Mouse (Mus musculus) CH12.LX (cell line): Measurements from ENCODE around the gene Zfp617. TPM values are rescaled to one million over a fixed set of nuclear protein-coding genes. Genes with fewer than 3 reads are reported as not detected.
A peak's percentile ranks its signal among the peaks of the same experiment; 100 is the strongest.
"Not testable (repeated sequence)": the region's sequence is repeated elsewhere in the genome, so short reads cannot be mapped to it uniquely, and the experiment has no call there.

Experiments used
- DNase-seq: peaks from one replicate; pipeline ENCODE4 v3.0.0-alpha.2; 2013; ENCODE audit errors: extremely low read depth
- H3K27ac ChIP-seq: 2 replicates; pipeline ENCODE4 v1.5.1; 2012; ENCODE audit warnings: low read depth, mild to moderate bottlenecking, control low read depth, moderate library complexity; ENCODE audit not compliant: insufficient read depth
- H3K27me3 ChIP-seq: replicated peaks from 2 replicates; pipeline ENCODE3; 2012; ENCODE audit warnings: inconsistent platforms
- H3K36me3 ChIP-seq, 2 experiments: replicated peaks in 1 of 2; 2 replicates each; pipeline versions ENCODE3 to v1.6.1; 2012; ENCODE audit warnings: inconsistent platforms in 1 of 2, low read length in 1 of 2, mild to moderate bottlenecking in 1 of 2, mixed read lengths in 1 of 2, moderate library complexity in 1 of 2; ENCODE audit not compliant: control insufficient read depth in 1 of 2, insufficient read depth in 1 of 2
- H3K4me1 ChIP-seq, 2 experiments: 2 replicates each; pipeline ENCODE4 v1.6.1; 2012; ENCODE audit warnings: inconsistent platforms in 1 of 2, moderate library complexity in 1 of 2; ENCODE audit not compliant: insufficient read depth in 2 of 2, control insufficient read depth in 1 of 2
- H3K4me2 ChIP-seq: 2 replicates; pipeline ENCODE4 v1.6.1; 2012; ENCODE audit warnings: low read depth, mild to moderate bottlenecking, control low read depth; ENCODE audit not compliant: poor library complexity, insufficient read depth, severe bottlenecking
- H3K4me3 ChIP-seq, 3 experiments: fragments of 150-350 bp in 1 of 3; sonication (generic) in 1 of 3; replicated peaks in 1 of 3; 2 replicates each; pipeline versions ENCODE3 to v1.5.1; 2011 to 2012; ENCODE audit warnings: low read depth in 2 of 3, low read length in 2 of 3, mild to moderate bottlenecking in 2 of 3, moderate library complexity in 2 of 3, control low read depth in 1 of 3, improper control_type of control experiment in 1 of 3, inconsistent platforms in 1 of 3, mixed read lengths in 1 of 3; ENCODE audit not compliant: poor library complexity in 1 of 3
- H3K79me2 ChIP-seq: replicated peaks from 2 replicates; pipeline ENCODE4 v1.6.1; 2012; ENCODE audit warnings: mild to moderate bottlenecking, moderate library complexity; ENCODE audit not compliant: control insufficient read depth, poor library complexity, insufficient read depth, severe bottlenecking; ENCODE audit errors: extremely low read depth
- H3K9ac ChIP-seq: 2 replicates; pipeline ENCODE4 v1.6.1; 2012; ENCODE audit warnings: low read depth, mild to moderate bottlenecking, control low read depth, moderate library complexity; ENCODE audit not compliant: insufficient read depth
- H3K9me3 ChIP-seq: replicated peaks from 2 replicates; pipeline ENCODE3; 2012; ENCODE audit warnings: low read length, inconsistent platforms, mixed read lengths
- BHLHE40 ChIP-seq: IDR thresholded peaks from 2 replicates; pipeline ENCODE4 v1.6.1; 2011; ENCODE audit warnings: mild to moderate bottlenecking, low read depth, low read length, improper control_type of control experiment
- CHD1 ChIP-seq: IDR thresholded peaks from 2 replicates; pipeline ENCODE4 v1.6.1; 2012; ENCODE audit warnings: low read depth, low read length, improper control_type of control experiment, inconsistent platforms
- CTCF ChIP-seq, 2 experiments: IDR thresholded peaks in 1 of 2; conservative IDR thresholded peaks in 1 of 2; 2 replicates each; pipeline ENCODE4 v1.5.1; 2011 to 2012; ENCODE audit warnings: low read depth in 2 of 2, low read length in 2 of 2, improper control_type of control experiment in 1 of 2, inconsistent platforms in 1 of 2, mild to moderate bottlenecking in 1 of 2, moderate library complexity in 1 of 2
- E2F4 ChIP-seq: IDR thresholded peaks from 2 replicates; pipeline ENCODE4 v1.6.1; 2011; ENCODE audit warnings: low read depth, low read length, improper control_type of control experiment; ENCODE audit not compliant: insufficient replicate concordance
- ELF1 ChIP-seq: IDR thresholded peaks from 2 replicates; pipeline ENCODE4 v1.6.1; 2014; ENCODE audit warnings: low read depth, mild to moderate bottlenecking, inconsistent platforms, low read length, improper control_type of control experiment
- ETS1 ChIP-seq: conservative IDR thresholded peaks from 2 replicates; pipeline ENCODE4 v1.6.1; 2012; ENCODE audit warnings: low read depth, mild to moderate bottlenecking, inconsistent platforms, low read length, improper control_type of control experiment, moderate library complexity
- GABPA ChIP-seq: IDR thresholded peaks from 2 replicates; pipeline ENCODE4 v1.6.1; 2012; ENCODE audit warnings: low read depth, low read length, improper control_type of control experiment, inconsistent platforms; ENCODE audit not compliant: insufficient replicate concordance
- HCFC1 ChIP-seq: IDR thresholded peaks from 2 replicates; pipeline ENCODE4 v1.6.1; 2012; ENCODE audit warnings: low read depth, mild to moderate bottlenecking, inconsistent platforms, low read length, improper control_type of control experiment
- MAX ChIP-seq: IDR thresholded peaks from 2 replicates; pipeline ENCODE4 v1.6.1; 2011; ENCODE audit warnings: low read length, improper control_type of control experiment
- MEF2A ChIP-seq: IDR thresholded peaks from 2 replicates; pipeline ENCODE4 v1.6.1; 2014; ENCODE audit warnings: low read depth, mild to moderate bottlenecking, inconsistent platforms, low read length, improper control_type of control experiment, borderline replicate concordance
- MXI1 ChIP-seq: IDR thresholded peaks from 2 replicates; pipeline ENCODE4 v1.6.1; 2011; ENCODE audit warnings: mild to moderate bottlenecking, low read depth, low read length, improper control_type of control experiment
- MYC ChIP-seq: IDR thresholded peaks from 2 replicates; pipeline ENCODE4 v1.6.1; 2011; ENCODE audit warnings: low read depth, mild to moderate bottlenecking, improper control_type of control experiment, low read length
- NELFE ChIP-seq: IDR thresholded peaks from 2 replicates; pipeline ENCODE4 v1.6.1; 2011; ENCODE audit warnings: low read depth, low read length, improper control_type of control experiment
- POLR2A ChIP-seq: IDR thresholded peaks from 2 replicates; pipeline ENCODE4 v1.6.1; 2011; ENCODE audit warnings: low read depth, mild to moderate bottlenecking, improper control_type of control experiment, low read length
- POLR2AphosphoS2 ChIP-seq: IDR thresholded peaks from 2 replicates; pipeline ENCODE4 v1.6.1; 2011; ENCODE audit warnings: low read depth, low read length, improper control_type of control experiment
- RAD21 ChIP-seq: IDR thresholded peaks from 2 replicates; pipeline ENCODE4 v1.6.1; 2011; ENCODE audit warnings: low read depth, mild to moderate bottlenecking, low read length, improper control_type of control experiment, moderate library complexity
- RCOR1 ChIP-seq: conservative IDR thresholded peaks from 2 replicates; pipeline ENCODE4 v1.6.1; 2012; ENCODE audit warnings: low read depth, mild to moderate bottlenecking, inconsistent platforms, low read length, improper control_type of control experiment
- SMC3 ChIP-seq: IDR thresholded peaks from 2 replicates; pipeline ENCODE4 v1.6.1; 2011; ENCODE audit warnings: low read depth, low read length, improper control_type of control experiment
- TBP ChIP-seq: conservative IDR thresholded peaks from 2 replicates; pipeline ENCODE4 v1.6.1; 2011; ENCODE audit warnings: low read depth, low read length, improper control_type of control experiment
- USF1 ChIP-seq: IDR thresholded peaks from 2 replicates; pipeline ENCODE4 v1.6.1; 2014; ENCODE audit warnings: low read depth, mild to moderate bottlenecking, inconsistent platforms, low read length, improper control_type of control experiment
- USF2 ChIP-seq: conservative IDR thresholded peaks from 2 replicates; pipeline ENCODE4 v1.6.1; 2011; ENCODE audit warnings: low read depth, low read length, improper control_type of control experiment
- ZKSCAN1 ChIP-seq: IDR thresholded peaks from 2 replicates; pipeline ENCODE4 v1.6.1; 2012; ENCODE audit warnings: low read depth, inconsistent platforms, low read length, improper control_type of control experiment, borderline replicate concordance
- ZNF384 ChIP-seq: IDR thresholded peaks from 2 replicates; pipeline ENCODE4 v1.6.1; 2012; ENCODE audit warnings: low read depth, low read length, improper control_type of control experiment, inconsistent platforms
- dilution Hi-C: fragments of 300-500 bp; cut with MboI; formaldehyde crosslinking; loops from 2 replicates; pipeline ENCODE4 v1.14.3; 2020; ENCODE audit warnings: low sequenced_read_pairs; ENCODE audit not compliant: extremely low pct_unique_long_range_greater_than_20kb, extremely low pct_ligation_motif_present
- in situ Hi-C: fragments of 300-500 bp; cut with MboI; formaldehyde crosslinking; loops from 3 replicates; pipeline ENCODE4 v1.14.3; 2019; ENCODE audit warnings: low sequenced_read_pairs, low pct_ligation_motif_present, low pct_unique_long_range_greater_than_20kb, mixed read lengths
- polyA plus RNA-seq: library from polyadenylated mRNA; unstranded; fragments of >175 nt; gene quantifications from 2 replicates; pipeline ENCODE4 v1.2.1, GENCODE M21; 2012; ENCODE audit warnings: low read depth; ENCODE audit not compliant: insufficient read length
- total RNA-seq, 2 experiments: library from RNA; depleted of rRNA; stranded (reverse); fragments of 300-350 nt in 1 of 2; fragments of >200 nt in 1 of 2; gene quantifications; 2 replicates each; pipeline ENCODE4 v1.2.3; 2012 to 2014

Zfp617 gene
- total and polyA plus RNA-seq, 3 experiments: 8.6 to 24.9 (median 9.5) TPM

GRCm38 (mm10) chr8:71927779-71928178, 19.3 kb downstream of the Zfp617 start:
- Histone ChIP-seq H3K27ac (no peak overlapping the region), H3K9ac (no peak overlapping the region), H3K36me3 (peaks cover 30 to 54% of the 10 kb centered on the region in 2 experiments), H3K4me1 (peaks cover 4 to 38% of the 10 kb centered on the region in 2 experiments; a peak in 3 of 4 replicates), H3K9me3 (no peaks in the 10 kb centered on the region), H3K4me2 (no peak overlapping the region), H3K79me2 (peaks cover 13% of the 10 kb centered on the region), H3K4me3 (no peak overlapping the region), H3K27me3 (no peaks in the 10 kb centered on the region)
- in situ Hi-C loops (no loop called here), dilution Hi-C loops (no loop called here)
- no peak for DNase-seq
- TF ChIP-seq MYC (no peak), TBP (no peak), MAX (no peak), POLR2A (no peak), MEF2A (no peak)

GRCm38 (mm10) chr8:71938037-71938436, 29.6 kb downstream of the Zfp617 start:
- H3K4me2 ChIP-seq, H3K27ac ChIP-seq, DNase-seq, H3K9me3 ChIP-seq, H3K4me3 ChIP-seq, H3K79me2 ChIP-seq, H3K36me3 ChIP-seq, dilution Hi-C loops, H3K27me3 ChIP-seq, H3K9ac ChIP-seq, in situ Hi-C loops: not testable (repeated sequence)
- peaks cover 7 to 11% of the 10 kb centered on the region in 2 experiments for H3K4me1 ChIP-seq

GRCm38 (mm10) chr8:71940293-71941208, 32.1 kb downstream of the Zfp617 start:
- peaks cover 7 to 13% of the 10 kb centered on the region in 2 experiments for H3K4me1 ChIP-seq
- no peaks in the 10 kb centered on the region for H3K79me2 ChIP-seq
- H3K9me3 ChIP-seq: no peaks in the 10 kb centered on the region
- H3K4me3 ChIP-seq: no peak overlapping the region
- no peak overlapping the region for H3K9ac ChIP-seq
- no peak for DNase-seq
- 0 out of 2 replicates have a peak overlapping the region, but pooled peaks have one; percentile 58 for H3K4me2 ChIP-seq
- no peaks in the 10 kb centered on the region for H3K36me3 ChIP-seq
- no peak for TF ChIP-seq TBP
- no peak for TF ChIP-seq HCFC1
- TF ChIP-seq CTCF (conservative IDR thresholded peaks at IDR 0.05 in 1 of 2, IDR thresholded peaks at IDR 0.05 in 1 of 2; ENCODE audit: low read depth in 2 of 2, low read length in 2 of 2): no peak
- TF ChIP-seq USF1: peak; percentile 49
- no peak for TF ChIP-seq GABPA
- no peak for TF ChIP-seq MEF2A
- TF ChIP-seq CHD1: no peak
- TF ChIP-seq USF2: 0 out of 2 replicates have a peak, but pooled peaks have one; percentile 14
- TF ChIP-seq SMC3: no peak
- no peak for TF ChIP-seq RAD21
- no peak for TF ChIP-seq ETS1
- peak; percentile 37; the same call in 1 of the 2 replicates for TF ChIP-seq POLR2A
- no peak for TF ChIP-seq ZNF384
- TF ChIP-seq MYC: no peak
- no peak for TF ChIP-seq POLR2AphosphoS2
- TF ChIP-seq RCOR1: no peak
- TF ChIP-seq ZKSCAN1: no peak
- no peak for TF ChIP-seq ELF1
- no peak for TF ChIP-seq MXI1
- TF ChIP-seq NELFE: no peak
- TF ChIP-seq E2F4: no peak
- no peak for TF ChIP-seq BHLHE40
- in situ Hi-C loops (no loop called here), dilution Hi-C loops (no loop called here)
- H3K27ac ChIP-seq: peak overlapping the region; percentile 46; the same call in 1 of the 2 replicates
- no peaks in the 10 kb centered on the region for H3K27me3 ChIP-seq
